Mouse (Mus musculus) T-helper 2 cell (primary cell): ENCODE results near the gene Dhrs3.

Source experiments
- in situ Hi-C: fragments of 300-600 bp; cut with MboI, MseI; formaldehyde crosslinking; loops from one replicate; pipeline ENCODE4 v1.15.1; 2025; ENCODE audit warnings: high pct_unique_total_duplicates

Gene Dhrs3

DNA sequence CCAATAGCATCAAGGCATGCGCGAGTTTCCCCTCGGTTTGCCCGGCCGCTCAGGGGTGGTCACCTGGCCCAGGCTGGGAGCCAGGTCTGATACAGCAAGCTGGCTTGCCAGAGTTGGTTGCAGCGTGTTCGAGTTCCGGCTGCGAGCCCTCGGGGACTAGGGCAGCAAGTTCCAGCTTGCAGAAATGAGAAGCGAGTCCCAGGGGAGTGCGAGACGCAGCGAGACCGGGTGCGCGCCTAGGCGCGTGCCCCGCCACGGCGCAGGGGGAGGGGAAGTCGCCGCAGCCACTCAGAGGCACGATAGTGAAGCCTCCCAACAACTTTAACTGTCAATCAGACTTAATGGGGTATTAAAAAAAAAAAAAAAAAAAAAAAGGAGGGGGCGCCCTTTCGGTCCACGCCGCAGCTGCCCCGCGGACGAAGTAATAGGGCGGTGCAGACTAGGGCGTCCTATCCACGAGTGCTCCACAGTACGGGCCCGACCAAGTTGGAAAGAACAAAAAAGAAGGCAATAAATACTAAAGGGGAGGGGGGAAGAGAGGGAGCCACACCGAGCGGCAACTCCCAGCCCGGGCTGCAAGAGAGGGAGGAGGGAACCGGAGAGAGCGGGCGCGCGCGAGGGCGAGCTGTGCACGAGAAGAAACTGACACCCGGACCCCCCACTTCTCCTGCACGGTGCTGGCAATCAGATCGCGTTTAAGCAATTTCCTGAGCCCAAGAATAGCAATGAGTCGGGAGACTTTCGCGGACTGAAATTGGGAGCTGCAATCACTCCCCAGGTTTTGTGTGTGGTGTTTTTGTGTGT lies at the start of gene Dhrs3:
TSS of gene Dhrs3 (plus strand) at position 695 of the 804 bp plus-strand sequence.
- in situ Hi-C loops, result loop anchor here (10.0 kb wide), 1 partner anchor 422 kb away; the partner anchor contains the start of gene Tnfrsf8

DNA sequence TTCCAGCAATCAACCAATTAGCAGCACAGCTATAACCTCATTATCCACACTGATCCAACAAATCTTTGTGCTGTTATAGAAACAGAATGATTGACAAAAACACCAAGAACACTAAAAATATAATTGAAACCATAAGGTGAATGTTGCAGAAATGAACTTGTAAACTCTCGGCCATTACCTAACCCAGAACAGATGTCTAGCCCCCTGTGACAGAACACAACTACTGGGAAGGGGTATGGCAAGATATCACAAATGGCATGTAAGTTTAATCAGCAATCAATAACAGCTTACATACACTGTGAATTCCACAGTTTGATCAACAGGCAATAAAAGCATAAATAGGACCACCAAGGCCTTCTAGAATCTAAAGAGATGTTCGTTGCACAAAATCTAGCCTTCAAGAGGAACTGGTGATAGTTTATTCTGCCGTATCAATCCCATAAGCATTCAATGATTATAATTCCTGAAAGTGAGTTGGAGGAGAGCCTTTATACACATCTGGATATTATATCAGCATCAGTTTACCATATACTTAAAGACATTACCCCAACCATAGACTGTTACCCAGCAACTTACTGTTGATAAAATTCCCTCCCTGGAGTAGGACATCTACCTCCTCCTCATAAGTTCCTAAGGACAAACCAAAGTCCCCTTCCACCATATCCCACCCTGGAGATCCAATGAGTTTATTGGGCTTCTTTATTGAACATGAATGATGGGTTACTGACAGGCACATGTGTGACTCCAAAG lies 30.7 kb upstream of the Dhrs3 start:
- in situ Hi-C loops, result loop anchor here (5.0 kb wide), 1 partner anchor 50 kb away; no protein-coding TSS in a partner anchor

DNA sequence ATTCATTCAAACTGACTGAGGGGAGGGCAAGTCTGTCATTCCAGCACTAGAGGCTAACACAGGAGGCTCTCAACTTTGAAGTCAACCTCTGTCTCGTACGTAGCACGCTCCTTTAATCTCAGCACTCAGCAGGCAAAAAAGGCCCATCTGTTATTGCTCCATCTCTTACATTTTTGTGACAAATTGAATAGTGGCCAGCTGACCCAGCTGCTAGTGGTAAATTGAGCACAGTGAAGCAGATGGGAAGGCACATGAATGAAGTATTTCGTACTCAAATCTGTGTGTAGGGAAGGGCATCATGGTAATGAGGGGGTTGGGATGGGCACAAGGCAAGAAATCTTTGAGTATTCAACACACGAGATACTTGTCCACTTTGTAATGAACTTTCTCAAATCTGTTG lies 24.7 kb upstream of the Dhrs3 start:
- in situ Hi-C loops, result no loop called here

DNA sequence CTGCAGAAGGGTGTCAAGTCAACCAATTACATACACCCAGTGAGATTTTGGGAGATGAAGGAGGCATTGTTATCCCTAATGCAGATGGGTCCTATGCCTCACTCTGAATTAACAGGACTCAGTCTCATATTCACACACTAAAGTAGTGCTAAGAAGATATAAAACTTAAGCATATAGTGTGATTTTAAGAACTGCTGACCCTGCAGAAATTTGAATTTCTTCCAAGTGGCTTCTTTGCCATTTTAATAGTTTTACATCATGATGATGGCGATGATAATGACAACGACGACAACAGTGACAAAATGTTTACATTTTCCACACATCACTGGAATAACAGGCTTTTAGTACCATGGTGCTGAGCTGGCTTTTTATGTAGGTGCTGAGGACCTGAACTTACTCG lies 24.0 kb upstream of the Dhrs3 start:
- in situ Hi-C loops, result no loop called here

DNA sequence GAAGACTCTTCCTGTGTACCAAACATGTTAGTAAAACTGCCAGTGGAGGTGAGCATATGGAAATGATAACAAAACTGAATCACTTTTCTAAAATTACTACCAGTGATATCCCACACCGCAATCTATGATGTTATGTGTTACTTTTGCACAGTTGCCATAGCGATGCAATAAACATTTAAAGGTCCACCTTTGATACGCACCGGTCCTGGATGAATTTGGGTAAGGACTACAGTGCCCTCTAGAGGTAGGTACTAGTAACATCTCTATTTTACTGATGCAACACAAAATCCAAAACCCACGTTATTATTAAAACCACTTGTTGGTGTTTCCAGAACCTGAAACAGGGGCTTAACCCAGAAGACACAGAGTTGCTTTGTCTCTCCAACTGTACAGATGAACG lies 19.7 kb upstream of the Dhrs3 start:
- in situ Hi-C loops, result no loop called here

DNA sequence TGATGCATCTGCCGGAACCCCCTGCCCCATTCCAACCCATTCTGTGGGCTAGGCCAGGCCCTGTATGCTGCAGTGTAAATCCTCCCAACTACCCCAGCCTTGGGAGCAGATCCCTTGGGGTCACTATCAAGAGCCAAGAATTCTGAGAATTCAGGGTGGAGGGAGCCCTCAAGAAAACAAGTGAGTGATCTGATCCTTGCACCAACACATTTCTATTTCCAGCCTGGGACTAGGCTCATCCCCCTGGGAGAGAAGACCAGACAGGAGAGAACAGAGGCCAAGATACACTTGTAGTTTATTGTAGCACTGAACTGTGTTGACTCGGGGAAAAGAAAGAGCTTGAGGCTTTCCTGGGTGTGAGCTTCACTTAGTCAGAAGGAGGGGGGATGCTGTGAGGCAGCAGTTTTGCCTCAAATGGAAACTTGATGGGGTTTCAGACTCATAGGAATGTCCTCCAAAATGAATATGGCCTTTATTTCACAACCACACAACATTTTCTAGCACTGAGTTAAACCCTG lies 17.0 kb upstream of the Dhrs3 start:
- in situ Hi-C loops, result no loop called here

DNA sequence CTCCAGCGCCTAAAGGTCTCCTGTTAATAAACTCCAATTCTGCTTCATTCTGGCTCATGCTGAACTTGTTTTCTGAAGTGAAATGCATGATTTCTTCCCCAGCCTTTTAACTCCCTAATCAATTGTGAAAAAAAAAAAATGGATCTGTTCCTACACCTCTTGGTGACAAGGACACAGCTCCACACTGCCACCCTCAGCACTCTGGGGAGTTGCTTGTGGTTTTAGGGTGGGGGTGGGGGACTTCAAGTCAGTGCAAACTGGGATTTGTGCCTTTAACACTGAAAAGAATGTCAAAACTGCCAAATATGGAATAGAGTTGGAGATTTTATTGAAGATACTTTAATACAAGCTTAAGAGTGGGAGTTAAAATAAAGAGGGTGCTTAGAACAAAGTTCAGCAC lies 13.1 kb upstream of the Dhrs3 start:
- in situ Hi-C loops, result no loop called here

DNA sequence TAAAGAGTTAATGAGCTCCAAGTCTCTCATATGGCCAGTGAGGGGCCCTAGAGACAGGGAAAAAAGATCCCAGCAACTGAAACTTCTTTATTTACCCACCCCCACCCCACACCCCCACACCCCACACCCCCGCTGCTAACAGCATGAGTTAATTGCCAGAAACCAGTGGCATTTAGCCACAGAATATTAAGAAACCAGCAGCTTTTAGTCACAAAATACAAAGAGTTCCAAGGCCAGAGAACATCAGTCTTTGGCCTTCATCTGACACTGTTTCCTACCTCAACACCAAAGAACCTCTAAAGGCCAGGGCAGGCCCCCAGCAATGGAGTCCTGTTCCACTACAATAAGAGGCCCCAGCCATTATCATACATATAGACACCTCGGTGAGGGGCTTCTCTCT lies 11.3 kb upstream of the Dhrs3 start:
- in situ Hi-C loops, result no loop called here

DNA sequence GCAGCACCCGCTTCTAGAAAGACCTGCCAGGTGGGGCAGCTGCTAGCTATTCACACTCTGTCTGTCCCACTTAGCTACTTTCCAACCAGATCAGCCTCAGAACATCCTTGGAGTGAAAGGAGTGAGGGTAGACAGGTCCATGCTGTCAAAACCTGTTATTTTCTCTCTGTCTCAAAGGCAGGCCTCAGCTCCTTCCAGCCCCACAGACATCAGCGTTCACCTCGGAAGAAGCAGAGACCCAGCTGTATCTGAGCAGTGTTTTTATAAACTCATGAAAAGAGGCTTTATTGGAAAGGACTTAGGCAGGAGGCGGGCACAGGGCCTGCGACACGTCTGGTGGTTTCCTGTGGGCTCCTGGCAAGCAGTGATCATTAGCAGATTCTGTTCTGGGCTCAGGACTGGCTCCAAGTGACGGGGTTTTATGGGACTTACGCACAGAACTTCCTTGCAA lies 9.7 kb upstream of the Dhrs3 start:
- in situ Hi-C loops, result no loop called here

DNA sequence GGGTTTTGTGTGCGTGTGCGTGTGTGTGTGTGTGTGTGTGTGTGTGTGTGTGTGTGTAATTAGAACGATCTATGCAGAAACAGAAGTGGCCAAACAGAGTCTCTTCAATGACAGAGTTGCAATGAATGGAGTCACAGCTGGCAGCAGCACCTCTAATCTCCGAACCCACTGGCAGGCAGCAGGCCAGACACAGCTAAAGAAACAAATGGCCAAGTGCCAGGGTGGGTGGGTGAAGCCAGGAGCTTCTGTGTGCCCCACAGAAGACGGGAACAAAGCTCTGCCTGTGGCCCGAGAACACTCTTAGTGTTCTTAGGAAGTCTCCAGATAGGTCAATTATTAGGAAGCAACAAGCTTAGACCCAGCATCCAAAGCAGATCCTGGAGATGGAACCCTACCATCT lies 6.2 kb upstream of the Dhrs3 start:
- in situ Hi-C loops, result no loop called here

DNA sequence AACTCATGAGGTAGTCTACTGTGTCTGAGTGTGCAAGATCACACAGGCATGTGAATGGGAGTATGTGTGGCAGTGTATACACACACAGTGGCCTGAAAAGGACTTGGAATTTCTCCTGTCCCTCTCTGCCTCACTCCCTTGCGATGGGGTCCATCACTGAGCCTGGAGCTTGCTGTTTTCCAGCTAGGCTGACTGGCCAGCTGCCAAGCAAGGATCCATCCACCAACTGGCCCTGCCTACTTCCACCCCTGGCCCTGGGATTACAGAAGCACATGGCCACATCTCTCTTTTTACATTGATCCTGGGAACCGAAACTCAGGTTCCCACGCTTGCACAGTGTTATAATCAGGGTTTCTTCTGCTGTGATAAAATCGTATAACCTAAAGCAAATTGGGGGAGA lies 3.9 kb upstream of the Dhrs3 start:
- in situ Hi-C loops, result no loop called here

DNA sequence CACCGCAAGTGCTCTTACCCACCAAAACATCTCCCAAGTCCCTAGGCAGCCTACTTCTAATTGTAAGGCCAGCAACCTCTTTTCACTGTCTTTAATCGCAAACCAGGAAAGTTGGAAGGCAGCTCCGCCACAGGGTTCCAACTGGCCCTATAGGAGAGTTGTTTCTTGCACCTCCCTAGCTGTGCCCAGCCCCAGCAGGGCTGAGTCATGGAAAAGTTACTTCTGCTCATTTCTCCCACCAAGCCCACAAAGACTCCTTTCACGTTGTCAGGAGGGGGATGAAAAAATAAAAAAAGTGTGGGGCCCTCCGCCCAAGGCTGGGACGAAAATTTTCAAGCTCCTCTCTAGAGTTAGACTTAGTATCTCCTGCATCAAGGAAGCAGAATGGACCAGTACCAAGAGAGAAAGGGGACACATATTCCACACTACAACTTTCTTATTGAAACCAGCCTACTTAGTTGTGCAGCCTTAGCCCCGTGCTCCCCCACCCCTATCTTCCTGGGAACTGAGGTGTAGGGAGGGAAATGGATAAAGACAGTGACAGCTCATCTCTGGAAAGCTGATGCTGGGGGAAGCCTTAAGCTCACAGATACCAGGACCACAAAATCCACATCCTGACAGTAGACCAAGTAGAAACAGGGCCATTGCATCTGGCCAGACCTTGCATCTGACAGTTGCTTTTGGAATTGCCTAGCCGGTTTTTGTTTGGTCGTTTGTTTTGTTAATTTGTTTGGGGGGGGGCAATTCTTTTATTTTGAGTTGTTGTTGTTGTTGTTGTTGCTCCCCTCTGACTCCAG lies 2.9 kb upstream of the Dhrs3 start:
- in situ Hi-C loops, result loop anchor here (10.0 kb wide), 1 partner anchor 425 kb away; the partner anchor contains the start of gene Tnfrsf8

DNA sequence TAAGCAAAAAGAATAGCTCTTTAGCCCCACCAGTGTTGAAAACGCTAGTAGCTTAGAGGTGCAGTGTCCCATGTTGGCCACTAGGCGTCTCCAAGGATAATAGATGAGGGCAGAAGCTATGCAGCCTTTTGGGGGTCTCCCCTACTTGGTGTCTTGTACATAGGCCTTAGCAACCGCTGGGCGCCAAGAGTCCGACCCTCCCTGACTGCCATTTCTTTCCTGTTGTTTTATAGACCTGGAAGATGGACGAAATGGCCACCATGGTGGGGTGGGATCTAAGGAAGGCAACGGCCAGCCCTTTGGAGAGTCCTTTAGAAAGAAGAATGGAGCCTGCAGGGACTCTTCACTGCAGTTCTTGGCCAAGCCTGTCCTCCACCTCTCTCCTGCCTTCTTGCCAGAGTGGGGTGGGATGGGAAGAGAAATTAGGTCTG lies 1.9 kb upstream of the Dhrs3 start:
- in situ Hi-C loops, result loop anchor here (10.0 kb wide), 1 partner anchor 424 kb away; the partner anchor contains the start of gene Tnfrsf8

DNA sequence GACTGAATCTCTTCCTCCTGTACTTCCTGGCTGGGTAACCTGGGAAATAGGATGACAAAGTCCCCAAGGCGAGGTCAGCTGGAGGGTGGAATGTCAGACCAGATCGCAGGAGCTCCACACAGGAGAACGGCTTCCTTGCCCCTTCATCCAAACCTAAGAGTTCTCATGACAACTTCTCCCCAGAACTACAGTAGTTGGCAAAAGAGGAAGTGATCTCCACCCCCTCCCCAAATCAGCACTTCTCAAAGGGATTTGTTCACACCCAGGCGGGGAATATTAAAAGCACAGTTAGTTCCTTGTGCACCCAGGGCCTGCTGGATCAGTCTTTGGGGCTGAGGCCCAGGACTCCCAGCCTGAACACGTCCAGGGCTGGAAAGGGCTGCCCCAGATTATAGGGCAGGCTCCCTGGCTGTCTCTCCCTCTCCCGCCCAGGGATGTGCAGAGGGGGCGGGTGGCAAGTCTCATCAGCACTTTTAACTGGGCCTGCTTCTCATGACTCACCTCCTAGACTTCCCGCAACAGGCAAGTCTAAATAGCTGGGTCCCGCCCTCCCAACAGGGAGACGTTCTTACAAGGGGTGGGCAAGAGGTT lies 1.4 kb upstream of the Dhrs3 start:
- in situ Hi-C loops, result loop anchor here (10.0 kb wide), 1 partner anchor 424 kb away; the partner anchor contains the start of gene Tnfrsf8

DNA sequence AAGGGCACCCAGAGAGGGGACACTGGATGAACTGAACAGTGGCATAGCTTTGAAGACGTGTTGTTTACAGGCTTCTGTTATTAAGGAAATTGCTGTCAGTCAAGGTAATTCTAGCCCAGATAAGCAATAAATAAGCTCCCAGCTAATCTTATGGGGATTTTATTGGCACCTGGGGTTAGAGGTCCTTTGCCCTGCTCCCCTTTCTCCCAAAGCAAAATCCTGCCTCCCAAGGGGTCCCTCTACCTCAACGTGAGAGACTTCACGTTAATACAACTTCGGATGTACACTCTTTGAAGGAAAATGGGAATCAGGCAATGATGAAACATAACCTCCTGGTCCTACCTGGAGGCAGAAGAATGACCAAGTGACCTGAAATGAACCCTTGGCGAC lies 889 bp upstream of the Dhrs3 start:
- in situ Hi-C loops, result loop anchor here (10.0 kb wide), 1 partner anchor 423 kb away; the partner anchor contains the start of gene Tnfrsf8

DNA sequence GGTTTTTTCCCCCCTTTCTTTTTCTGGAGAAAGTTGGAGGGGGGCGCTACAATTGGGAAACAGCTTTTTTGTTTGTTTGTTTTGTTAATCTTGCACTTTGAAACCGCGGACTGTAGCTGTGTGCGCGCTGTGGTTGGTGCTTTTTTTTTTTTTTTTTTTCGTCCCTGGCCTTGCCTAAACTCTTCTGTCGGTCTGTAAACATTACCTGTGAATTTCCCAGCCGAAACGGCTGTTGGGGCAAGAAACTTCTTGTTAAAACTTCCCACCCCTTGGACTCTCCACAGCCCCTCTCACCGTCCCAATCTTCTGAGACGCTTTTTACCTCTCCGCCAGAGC lies 278 bp downstream of the Dhrs3 start:
- in situ Hi-C loops, result loop anchor here (10.0 kb wide), 1 partner anchor 422 kb away; the partner anchor contains the start of gene Tnfrsf8

DNA sequence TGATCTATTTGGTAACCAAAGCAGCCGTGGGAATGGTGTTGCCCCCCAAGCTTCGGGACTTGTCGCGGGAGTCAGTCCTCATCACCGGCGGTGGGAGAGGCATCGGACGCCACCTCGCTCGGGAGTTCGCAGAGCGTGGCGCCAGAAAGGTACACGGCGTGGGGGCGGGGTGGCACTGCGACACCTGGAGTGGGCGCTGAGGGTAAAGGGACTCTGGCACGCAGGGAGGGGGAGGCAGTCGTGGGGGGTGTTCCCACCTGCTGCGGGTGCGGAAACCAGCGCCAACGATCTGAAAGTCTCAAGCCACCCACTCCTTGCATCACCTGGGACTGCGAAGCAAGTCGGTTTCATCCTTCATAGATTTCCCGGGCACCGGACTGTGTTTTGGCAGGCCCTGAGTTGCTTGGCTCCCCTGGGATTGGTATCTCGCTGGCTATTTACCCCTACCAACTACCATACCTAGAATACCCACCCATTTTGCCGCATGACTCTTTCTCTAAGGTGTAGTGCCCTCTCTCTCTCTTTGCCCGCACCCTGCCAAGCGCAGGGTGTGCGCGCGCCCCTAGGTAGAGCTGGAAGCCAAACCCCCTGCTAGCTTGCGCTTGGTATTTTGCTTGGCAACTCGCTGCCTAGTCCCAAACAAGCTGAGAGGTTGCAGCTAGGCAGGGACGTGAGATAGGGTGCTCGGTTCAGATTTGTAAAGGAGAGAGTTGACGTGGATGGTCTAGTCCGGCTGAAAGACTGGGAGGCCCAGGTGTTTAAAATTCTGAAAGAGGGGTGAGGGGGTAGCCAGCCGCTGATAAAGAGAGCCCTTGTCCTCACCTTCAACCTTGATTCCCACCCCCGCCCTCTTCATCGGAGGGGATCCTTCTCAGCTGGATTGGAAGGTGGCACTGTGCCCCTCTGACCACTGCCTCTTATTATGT lies 1.2 kb downstream of the Dhrs3 start:
- in situ Hi-C loops, result loop anchor here (10.0 kb wide), 1 partner anchor 421 kb away; the partner anchor contains the start of gene Tnfrsf8

DNA sequence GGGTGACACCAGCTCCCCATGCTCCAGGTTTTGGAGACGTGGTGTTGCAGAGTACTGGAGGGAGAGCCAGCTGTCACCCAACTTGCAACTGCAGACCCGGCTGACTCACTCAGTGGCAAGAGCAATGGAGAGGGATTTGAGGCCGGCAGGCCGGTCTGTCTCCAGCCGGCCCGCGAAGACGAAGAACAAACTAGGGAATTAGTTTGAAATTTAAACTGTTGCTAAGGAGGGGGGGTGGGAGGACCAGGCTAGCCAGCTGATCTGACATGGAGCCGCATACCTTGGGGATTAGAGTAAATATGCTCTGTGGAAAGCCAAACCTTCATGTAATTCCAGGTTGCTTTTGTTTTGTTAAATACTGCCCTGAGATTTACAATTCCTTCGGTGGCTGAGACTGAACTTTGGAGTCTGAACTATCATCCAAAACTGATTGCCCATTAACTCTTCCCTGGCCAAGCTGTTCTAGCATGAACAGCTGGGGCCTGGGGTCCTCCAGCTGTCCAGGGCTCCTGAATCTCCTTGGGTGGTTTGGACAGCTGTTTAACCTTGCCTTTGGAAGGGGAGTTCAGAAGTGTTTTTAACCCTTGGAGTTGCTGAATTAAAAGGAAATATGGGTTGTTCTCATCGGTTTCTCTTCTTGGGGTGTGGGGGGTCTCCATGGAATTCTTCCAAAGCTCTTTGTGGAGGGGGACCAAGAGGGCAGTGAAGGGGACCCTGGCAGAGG lies 2.0 kb downstream of the Dhrs3 start:
- in situ Hi-C loops, result loop anchor here (10.0 kb wide), 1 partner anchor 420 kb away; the partner anchor contains the start of gene Tnfrsf8

DNA sequence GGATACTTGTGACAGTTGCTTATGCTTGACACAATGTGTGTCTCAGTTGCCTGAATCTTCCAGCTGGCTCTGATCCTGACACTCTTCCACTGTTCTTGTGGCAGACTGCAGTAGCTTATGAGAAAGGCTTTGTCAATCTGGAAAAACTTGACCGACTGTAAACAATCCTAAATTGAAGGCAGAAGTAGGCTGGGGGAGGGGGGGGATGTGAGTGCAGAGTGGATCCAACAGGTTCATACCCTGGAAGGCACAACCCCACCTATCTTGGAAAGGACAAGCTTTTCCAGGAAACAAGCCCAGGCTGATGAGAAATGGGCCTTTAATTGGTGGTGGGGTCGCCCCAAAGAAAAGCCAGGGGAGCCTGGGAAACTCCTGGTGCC lies 2.6 kb downstream of the Dhrs3 start:
- in situ Hi-C loops, result loop anchor here (10.0 kb wide), 1 partner anchor 420 kb away; the partner anchor contains the start of gene Tnfrsf8
